Mouse (Mus musculus): ENCODE measurements around the gene Dnajc6. TPM values are rescaled to one million over a fixed set of nuclear protein-coding genes. Genes with fewer than 3 reads are reported as not detected.
A peak's percentile ranks its signal among the peaks of the same experiment; 100 is the strongest.

Gene Dnajc6
- total and polyA plus RNA-seq, 3 experiments, result 15.0 to 20.2 TPM; not detected in 1

- Histone ChIP-seq H3K9me3 (replicated peaks; ENCODE audit: insufficient read depth, low read length) (no peaks in the 10 kb centered on the region), H3K27ac (ENCODE audit: control insufficient read depth, low read depth, low read length) (no peak overlapping the region), H3K4me3 (ENCODE audit: control insufficient read depth in 1 of 2, insufficient read depth in 1 of 2, low read depth in 2 of 2, low read length in 2 of 2) (no peak overlapping the region), H3K36me3 (ENCODE audit: control insufficient read depth in 1 of 2, insufficient read depth in 2 of 2, low read length in 2 of 2) (peaks cover 0 to 2% of the 10 kb centered on the region in 2 experiments; a peak in 1 of 4 replicates), H3K4me1 (ENCODE audit: control insufficient read depth in 1 of 2, insufficient read depth in 2 of 2, low read length in 2 of 2) (peaks cover 0 to 4% of the 10 kb centered on the region in 2 experiments; a peak in 1 of 4 replicates), H3K27me3 (ENCODE audit: control insufficient read depth in 1 of 2, insufficient read depth in 2 of 2, low read length in 2 of 2) (no peaks in the 10 kb centered on the region), H3K9ac (ENCODE audit: control insufficient read depth, low read depth, low read length, poor library complexity, severe bottlenecking) (no peak overlapping the region), H3K79me2 (ENCODE audit: control insufficient read depth, insufficient read depth, low read length, poor library complexity) (no peaks in the 10 kb centered on the region)
- DNase-seq (ENCODE audit: low read depth, low spot score), result peak; percentile 35
- TF ChIP-seq ZKSCAN1 (IDR thresholded peaks at IDR 0.05; ENCODE audit: low read depth, low read length), result no peak
- TF ChIP-seq MYC (IDR thresholded peaks at IDR 0.05; ENCODE audit: low read depth, low read length), result no peak
- TF ChIP-seq SMC3 (IDR thresholded peaks at IDR 0.05; ENCODE audit: low read depth, low read length), result no peak
- no peak for TF ChIP-seq KAT2A (conservative IDR thresholded peaks at IDR 0.05; ENCODE audit: low read depth, low read length)
- no peak for TF ChIP-seq ZNF384 (IDR thresholded peaks at IDR 0.05; ENCODE audit: low read depth, low read length)
- peak; percentile 39; the same call in 1 of the 2 replicates for TF ChIP-seq MEF2A (IDR thresholded peaks at IDR 0.05; ENCODE audit: extremely low read depth, insufficient replicate concordance, low read depth, low read length, poor library complexity, severe bottlenecking)
- no peak for TF ChIP-seq NELFE (IDR thresholded peaks at IDR 0.05; ENCODE audit: low read depth, low read length)
- no peak for TF ChIP-seq JUND (IDR thresholded peaks at IDR 0.05; ENCODE audit: low read depth, low read length)
- TF ChIP-seq RCOR1 (IDR thresholded peaks at IDR 0.05; ENCODE audit: low read depth, low read length), result peak; percentile 49; the same call in 1 of the 2 replicates
- no peak for TF ChIP-seq ELF1 (IDR thresholded peaks at IDR 0.05; ENCODE audit: low read depth, low read length)
- no peak for TF ChIP-seq MAZ (IDR thresholded peaks at IDR 0.05; ENCODE audit: low read depth, low read length)
- TF ChIP-seq MAFK (IDR thresholded peaks at IDR 0.05; ENCODE audit: borderline replicate concordance, low read depth, low read length), result no peak
- no peak for TF ChIP-seq SIN3A (IDR thresholded peaks at IDR 0.05; ENCODE audit: low read length)
- no peak for TF ChIP-seq USF2 (IDR thresholded peaks at IDR 0.05; ENCODE audit: borderline replicate concordance in 1 of 2, insufficient read depth in 1 of 2, low read depth in 1 of 2, low read length in 2 of 2)
- peak; percentile 67 for TF ChIP-seq TCF12 (IDR thresholded peaks at IDR 0.05; ENCODE audit: low read depth, low read length)
- peak; percentile 44; the same call in 1 of the 2 replicates for TF ChIP-seq MXI1 (IDR thresholded peaks at IDR 0.05; ENCODE audit: low read depth, low read length)
- TF ChIP-seq USF1 (IDR thresholded peaks at IDR 0.05; ENCODE audit: low read depth, low read length), result no peak
- peak; percentile 28; the same call in 1 of the 2 replicates for TF ChIP-seq ETS1 (IDR thresholded peaks at IDR 0.05; ENCODE audit: low read depth, low read length)
- TF ChIP-seq EP300 (IDR thresholded peaks at IDR 0.05; ENCODE audit: low read depth in 1 of 2, low read length in 2 of 2), result peak in 1 of 2 experiments; percentile 37; a peak in 1 of 4 replicates
- TF ChIP-seq BHLHE40 (IDR thresholded peaks at IDR 0.05; ENCODE audit: borderline replicate concordance, low read depth, low read length), result no peak
Measured at GRCm38 (mm10) chr4:101585455-101586184, 89.2 kb downstream of the Dnajc6 start.
